Mouse (Mus musculus) regulatory T cell (primary cell): ENCODE data around the gene Ubr7.

Source experiments
- in situ Hi-C: fragments of 300-600 bp; cut with MboI, MseI; formaldehyde crosslinking; loops from one replicate; pipeline ENCODE4 v1.15.1; 2025; ENCODE audit warnings: high pct_unique_total_duplicates

Gene Ubr7

DNA sequence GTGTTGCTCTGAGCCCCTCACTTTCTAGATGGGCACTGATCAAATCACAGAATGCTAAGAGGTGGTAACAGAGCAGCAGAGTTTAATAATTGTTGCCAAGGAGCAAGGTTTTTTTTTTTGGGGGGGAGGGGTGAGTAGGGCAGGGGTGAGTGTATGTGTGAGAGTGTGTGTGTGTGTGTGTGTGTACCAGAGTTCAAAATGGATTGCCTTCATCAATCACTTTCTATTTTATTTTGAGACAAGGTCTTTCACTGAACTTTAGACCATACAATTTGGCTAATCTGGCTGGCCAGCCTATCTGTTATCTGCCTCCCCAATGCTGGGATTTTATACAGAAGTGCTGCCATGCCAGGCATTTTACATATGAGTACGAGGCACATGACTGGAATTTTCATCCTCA lies 57.1 kb downstream of the Ubr7 start:
- in situ Hi-C loops, result no loop called here

DNA sequence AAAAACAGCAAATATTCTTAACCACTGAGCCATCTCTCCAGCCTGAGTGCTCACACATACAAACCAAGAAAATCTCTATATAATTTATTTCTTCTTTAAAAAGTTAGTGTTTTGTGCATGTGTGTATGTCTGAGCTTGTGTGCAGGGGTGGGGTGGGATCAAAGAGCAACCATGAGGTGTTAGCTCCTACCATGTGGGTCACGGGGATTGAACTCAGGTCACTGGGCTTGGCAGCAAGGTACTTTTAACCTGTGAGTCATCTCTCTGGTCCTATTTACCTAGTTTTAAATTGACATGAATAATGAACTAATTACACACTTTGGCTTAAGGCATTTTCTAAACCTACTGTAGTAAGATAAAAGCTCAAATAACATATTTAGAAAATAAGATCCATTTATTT lies 68.6 kb downstream of the Ubr7 start:
- in situ Hi-C loops, result no loop called here

GRCm38 (mm10) chr12:102827119-102827518 lies 69.4 kb downstream of the Ubr7 start:
- in situ Hi-C loops, result no loop called here
